Mouse (Mus musculus): ENCODE data around the gene Ptgr2.
"Not testable (repeated sequence)": the region's sequence is repeated elsewhere in the genome, so short reads cannot be mapped to it uniquely, and the experiment has no call there.

Gene Ptgr2

DNA sequence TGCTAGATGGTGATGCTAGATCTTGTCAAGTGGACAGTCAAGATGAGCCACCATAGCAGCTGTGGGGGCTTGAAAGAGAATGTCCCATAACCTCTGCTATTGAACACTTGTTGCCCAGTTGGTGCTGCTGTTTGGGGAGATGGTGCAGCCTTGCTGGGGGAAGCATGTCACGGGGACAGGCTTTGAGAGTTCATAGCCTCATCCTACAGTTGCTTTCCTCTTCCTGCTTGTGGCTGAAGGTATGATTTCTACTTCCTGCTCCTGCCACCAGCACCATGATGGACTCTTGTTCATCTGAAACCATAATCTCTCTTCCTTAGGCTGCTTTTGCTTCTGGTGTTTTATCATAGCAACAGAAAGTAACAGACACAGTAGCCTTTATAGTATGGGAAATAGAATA is 19.5 kb downstream of the Ptgr2 start:
- no peak for DNase-seq (ENCODE audit: low read depth, low spot score)

DNA sequence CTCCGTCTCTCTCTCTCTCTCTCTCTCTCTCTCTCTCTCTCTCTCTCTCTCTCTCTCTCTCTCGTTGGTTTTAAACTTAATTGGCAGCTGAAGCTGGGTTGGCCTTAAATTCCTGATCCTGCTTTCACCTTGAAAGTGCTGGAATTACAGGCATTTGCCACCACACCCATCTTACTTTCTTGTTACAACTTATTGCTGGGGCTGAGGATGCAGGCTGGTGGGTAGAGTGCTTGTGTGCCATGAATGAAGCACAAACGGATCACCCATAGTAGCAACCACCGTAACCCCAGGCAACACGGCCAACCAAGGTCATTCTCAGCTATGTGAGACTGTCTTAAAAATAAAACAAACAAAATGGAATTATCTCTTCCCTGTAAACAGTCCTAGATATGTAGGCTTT is 26.3 kb downstream of the Ptgr2 start:
- no peak for DNase-seq (ENCODE audit: low read depth, low spot score)

DNA sequence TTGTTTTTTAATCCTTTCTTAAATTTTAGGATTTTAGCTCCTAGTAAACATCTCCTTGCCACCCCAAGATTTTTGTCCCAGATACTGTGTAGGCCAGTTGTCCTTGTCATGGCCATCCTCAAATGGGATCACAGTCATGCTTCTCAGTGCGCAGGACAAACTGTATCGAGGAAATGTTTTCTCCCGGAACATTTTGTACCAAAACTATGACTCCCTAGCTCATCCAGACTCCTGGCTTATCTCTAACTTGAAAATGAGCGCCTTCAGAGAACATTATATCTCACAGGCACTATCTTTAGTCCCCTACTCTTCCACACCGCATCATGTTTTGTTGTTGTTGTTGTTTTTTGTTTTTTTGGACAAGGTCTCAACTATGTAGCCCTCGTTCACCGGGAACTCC is 31.0 kb downstream of the Ptgr2 start:
- no peak for DNase-seq (ENCODE audit: low read depth, low spot score)

DNA sequence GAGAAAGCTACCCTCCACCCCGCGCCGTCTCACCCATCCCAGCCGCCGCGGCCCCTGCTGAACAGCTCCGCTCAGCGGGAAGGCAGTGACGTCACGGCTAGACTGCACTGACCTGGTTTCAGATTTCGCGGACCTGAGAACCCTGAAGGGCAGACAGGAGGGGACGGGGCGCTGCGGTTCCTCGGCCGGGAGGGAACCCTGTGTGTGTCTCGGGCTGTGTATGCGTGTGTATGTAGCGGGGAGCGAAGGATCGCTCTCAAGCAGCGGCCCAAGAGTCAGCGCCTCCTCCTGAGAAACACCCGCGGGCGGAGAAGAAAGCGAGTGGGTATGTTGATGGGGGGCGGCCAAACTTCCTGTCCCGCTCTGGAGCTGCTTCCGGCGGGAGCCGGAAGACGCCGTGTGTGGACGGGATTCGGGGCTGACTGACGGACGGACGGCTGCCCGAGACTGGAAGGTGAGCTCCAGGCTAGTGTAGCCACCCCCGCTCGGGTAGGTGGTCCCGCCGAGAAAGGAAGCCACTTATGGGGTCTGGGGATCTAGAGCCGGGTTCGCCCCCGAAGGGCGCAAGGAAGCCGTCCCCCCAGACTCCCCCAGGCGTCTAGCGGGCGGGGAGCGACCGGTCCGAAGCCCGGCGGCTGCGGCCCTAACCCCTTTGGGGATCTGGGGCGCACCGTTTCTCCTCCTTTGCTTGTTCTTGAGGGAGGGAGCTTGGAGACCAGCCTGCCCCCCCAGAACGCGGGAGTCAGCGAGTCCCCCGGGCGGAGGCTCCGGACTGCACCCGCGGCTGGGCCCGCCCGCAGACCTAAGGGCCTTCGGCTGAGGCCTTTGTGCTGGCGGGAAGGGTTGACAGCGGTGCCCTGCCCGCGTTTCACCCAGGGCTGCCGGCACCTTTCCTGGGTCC is 31.9 kb downstream of the Ptgr2 start, which contains the start of gene Zfp410:
TSS of gene Zfp410 (plus strand) at position 132 of the 901 bp plus-strand sequence.
- peak; percentile 88 for DNase-seq (ENCODE audit: low read depth, low spot score)

DNA sequence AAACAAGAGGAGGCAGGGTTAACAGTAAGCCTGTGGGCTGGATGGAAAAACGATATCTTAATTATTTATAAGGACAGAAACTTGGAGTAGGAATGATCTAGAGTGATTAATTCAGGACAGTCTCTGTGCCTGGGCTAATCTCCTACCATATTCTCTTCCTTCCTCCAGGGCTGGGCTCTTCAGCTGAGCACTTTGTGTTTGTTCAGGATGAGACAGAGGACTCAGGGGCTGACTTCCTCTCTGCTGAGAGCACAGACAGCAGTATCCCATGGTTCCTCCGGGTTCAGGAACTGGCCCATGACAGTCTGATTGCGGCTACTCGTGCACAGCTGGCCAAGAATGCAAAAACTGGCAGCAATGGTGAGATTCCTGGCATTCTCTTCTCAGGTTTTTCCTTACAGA is 42.1 kb downstream of the Ptgr2 start:
- DNase-seq (ENCODE audit: low read depth, low spot score) = no peak

DNA sequence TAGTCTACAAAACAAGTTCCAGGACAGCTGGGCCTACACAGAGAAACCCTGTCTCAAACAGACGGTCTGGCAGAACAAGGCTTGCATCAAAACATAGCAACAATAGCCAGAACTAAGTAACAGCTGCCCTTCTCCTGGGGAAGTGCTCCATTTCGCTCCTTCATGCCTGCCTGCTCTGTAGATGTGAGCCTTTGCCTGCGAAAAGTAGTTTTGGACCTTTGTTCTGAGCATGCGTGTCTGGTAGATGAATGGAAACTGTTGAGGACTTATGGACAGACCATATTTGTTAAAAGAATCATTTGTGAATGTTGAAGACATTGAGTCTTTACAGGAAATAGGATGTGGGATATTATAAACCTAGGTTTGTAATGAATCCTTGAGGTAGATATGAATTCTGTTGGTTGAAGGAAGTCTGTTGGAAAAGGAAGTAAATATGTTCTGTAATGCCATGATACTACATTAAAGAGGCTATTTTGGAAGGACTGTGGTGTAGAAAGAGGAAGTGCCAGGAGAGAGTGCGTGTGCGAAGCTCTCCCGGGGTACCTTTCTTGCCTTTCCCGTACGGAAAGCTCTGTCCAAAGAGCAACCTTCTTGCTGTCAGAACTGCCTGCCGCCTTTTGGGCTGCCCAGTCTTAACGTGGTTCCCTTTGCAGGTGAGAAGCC is 52.1 kb downstream of the Ptgr2 start:
- DNase-seq (ENCODE audit: low read depth, low spot score) = no peak

DNA sequence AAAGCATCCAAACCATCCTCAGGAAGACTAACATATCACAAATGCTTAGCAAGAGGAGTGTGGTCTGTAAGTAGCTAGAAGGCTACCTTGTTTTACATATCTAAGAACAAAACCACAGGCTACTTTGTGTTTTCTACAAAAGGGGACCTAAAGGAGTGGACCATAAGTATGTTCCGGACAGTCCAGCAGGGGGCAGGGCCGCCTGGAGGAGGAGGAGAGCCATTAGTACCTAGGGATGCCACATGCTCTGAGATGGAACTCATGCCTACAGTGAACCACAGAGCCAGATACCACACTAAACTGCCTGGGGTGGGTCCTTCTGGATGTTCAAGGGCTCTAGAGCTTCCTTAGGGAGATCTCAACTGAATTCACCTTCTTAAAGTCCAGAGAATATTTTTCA is 62.2 kb downstream of the Ptgr2 start:
- DNase-seq (ENCODE audit: low read depth, low spot score) = peak; percentile 9

DNA sequence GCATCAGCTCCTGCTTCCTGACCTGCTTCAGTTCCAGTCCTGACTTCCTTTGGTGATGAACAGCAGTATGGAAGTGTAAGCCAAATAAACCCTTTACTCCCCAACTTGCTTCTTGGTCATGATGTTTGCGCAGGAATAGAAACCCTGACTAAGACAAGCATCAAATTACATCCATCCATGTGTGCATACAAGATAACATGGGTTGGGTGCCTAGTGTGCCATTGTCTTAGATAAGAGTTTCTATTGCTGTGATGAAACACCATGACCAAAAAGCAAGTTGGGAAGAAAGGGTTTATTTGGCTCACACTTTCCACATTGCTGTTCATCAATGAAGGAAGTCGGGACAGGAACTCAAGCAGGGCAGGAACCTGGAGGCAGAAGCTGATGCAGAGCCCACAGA is 73.7 kb downstream of the Ptgr2 start:
- DNase-seq (ENCODE audit: low read depth, low spot score) = not testable (repeated sequence)

DNA sequence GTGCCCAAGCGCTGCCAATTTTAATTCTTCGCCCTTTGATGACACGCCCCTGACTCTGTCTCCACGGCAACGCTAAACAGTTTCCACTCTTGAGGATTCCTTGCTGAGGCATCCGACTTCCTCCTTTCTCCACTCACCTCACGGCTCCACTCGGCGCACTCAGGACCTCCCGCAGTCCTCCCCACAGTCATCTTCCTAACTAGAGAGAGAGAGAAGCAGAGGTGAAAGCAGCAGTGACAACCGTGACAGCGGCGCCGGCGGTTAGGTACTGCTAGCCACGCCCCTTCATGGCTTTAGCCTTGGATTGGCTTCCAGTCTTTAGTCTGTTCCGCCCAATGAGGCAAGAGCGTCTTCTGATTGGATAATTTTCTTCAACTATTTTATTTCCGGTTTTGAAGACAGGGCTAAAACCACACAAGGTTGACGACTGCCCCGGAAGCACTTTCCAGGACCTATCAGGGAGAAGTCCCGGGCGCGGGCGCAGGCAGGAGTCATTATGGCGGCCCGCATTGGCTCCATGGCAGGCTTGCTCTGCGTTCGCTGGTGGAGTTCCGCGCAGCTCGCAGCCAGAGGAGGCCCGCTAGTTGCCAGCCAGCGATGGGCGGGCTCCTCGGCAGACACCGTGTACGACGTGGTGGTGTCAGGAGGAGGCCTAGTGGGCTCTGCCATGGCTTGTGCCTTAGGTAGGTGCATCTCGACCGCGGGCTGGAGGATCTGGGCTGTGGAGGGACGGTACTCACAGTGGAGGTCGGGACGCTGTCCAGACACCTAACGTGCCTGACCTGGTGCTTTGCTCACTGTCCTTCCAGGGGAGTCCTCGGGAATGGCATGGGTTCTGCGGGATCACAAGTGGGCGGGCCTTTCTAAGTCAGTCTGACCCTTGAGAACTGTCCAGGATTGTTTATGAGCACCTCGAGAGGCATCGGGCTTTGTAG is 76.8 kb downstream of the Ptgr2 start, which contains the start of the genes Coq6 and Fam161b:
TSS of gene Coq6 (plus strand) at position 103 of the 935 bp plus-strand sequence.
TSS of gene Fam161b (minus strand) at position 279 of the 935 bp plus-strand sequence.
- peak; percentile 92 for DNase-seq (ENCODE audit: low read depth, low spot score)

DNA sequence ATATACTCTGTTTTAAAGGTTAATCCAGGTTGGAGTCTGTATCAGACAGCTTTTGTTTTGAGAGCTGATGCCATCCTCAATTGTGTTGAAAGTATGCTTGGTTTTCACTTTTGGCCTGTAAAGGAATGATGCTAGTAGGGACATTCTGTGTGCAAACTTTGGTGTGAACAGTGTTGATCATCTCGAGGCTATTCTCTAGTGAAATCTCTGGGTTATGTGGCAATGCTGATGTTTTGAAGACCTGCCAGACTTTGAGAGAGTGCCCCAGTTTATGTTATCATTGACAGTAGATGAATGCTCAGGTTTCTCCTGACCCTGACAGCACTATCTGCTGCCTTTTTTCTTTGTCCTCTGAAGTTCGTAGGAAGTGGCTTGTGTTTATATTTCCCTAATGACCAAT is 77.8 kb downstream of the Ptgr2 start:
- DNase-seq (ENCODE audit: low read depth, low spot score) = no peak

DNA sequence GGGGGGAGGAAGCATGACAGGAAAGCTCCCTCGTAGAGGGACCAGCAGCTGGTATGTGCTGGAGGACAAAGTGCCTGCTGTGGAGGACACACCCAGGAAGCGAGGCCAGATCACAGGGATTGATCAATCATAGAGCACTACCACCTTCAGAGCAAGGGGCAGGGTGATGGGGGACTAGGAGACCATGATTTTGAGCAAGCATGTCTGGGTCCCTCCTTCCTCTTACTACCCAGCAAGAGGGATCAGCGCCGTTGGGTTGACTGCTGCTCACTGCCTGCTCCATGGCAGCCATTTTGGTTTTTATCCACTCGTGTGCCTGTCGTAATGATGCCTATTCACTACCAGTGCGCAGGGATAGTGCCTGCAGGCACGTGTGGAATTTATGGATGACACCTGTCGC is 79.3 kb downstream of the Ptgr2 start:
- no peak for DNase-seq (ENCODE audit: low read depth, low spot score)

DNA sequence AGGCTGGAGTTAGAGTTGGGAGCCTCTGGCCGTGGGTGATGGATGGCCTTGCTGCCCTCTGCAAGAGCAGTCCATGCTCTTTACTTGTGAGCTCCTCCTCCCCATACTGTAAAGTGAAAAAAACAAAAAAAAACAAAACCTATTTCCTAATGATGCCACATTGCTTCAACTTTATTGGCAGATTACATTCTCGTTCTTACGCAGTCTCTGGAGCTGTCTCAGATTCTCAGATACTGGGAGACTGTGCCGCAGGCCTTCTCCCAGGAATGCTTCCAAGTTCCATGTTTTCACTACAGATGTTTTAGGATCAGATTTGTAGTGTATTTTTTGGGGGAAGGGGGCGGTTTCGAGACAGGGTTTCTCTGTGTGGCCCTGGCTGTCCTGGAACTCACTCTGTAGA is 80.1 kb downstream of the Ptgr2 start:
- DNase-seq (ENCODE audit: low read depth, low spot score) = no peak
